Mouse (Mus musculus) lung, postnatal 0 days (tissue): ENCODE results near the gene Cct4.

Experiments used
- CTCF ChIP-seq: IDR thresholded peaks from 2 replicates; pipeline ENCODE4 v1.5.1; 2016; ENCODE audit warnings: antibody characterized with exemption, mild to moderate bottlenecking
- EP300 ChIP-seq: IDR thresholded peaks from 2 replicates; pipeline ENCODE4 v1.6.1; 2016; ENCODE audit warnings: antibody characterized with exemption, mild to moderate bottlenecking, control low read depth

GRCm38 (mm10) chr11:22956346-22956745, 34.0 kb upstream of the Cct4 start:
- no peak for TF ChIP-seq CTCF
- TF ChIP-seq EP300 = no peak
